Mouse (Mus musculus) ES-Bruce4 (cell line): ENCODE measurements around the gene Pycr2.

Source experiments
- CTCF ChIP-seq: IDR thresholded peaks from one replicate; pipeline ENCODE4 v1.8.1; 2011; ENCODE audit warnings: low read depth, low read length
- POLR2A ChIP-seq: IDR thresholded peaks from one replicate; pipeline ENCODE4 v1.8.1; 2011; ENCODE audit warnings: low read length; ENCODE audit not compliant: insufficient read depth

GRCm38 (mm10) chr1:180889841-180890240 is 14.3 kb upstream of the Pycr2 start:
- TF ChIP-seq CTCF (peak; percentile 59), POLR2A (no peak)
